Mouse (Mus musculus) heart, postnatal 10 days (tissue): ENCODE measurements at regions not wholly inside any gene's neighbourhood (a gene's known extent, or its start where the extent isn't known, plus 50 kb on each side); places are given as distances from the start of the nearest gene placed in this dataset.

Source experiments
- DNase-seq, 2 experiments: peaks; one replicate each; pipeline ENCODE4 v3.0.0; 2021
- intact Hi-C: fragments of 180-260 bp; cut with DNase I; formaldehyde crosslinking; loops from one replicate; pipeline ENCODE4 v1.15.1; 2025

DNA sequence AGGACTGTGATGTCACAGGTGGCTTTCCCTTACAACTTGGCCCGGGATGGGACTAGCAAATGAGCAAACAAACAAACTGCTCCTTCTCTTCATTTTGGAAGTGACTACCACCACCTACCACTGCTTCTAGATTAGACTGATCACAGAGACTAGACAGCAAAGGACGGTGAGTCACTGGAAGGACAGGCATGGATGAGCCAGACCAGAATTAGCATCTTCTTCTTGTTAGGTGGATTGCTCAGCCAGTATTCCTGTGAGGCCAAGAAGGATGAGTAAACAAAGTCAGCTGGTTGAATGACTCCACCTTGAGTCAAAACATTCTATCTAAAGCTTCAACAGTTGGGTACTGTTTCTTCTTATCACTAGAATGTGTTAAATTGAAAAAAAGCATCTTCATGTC lies 385.1 kb upstream of the Mon1b start:
- no peak for DNase-seq
- intact Hi-C loops = no loop called here

GRCm38 (mm10) chr8:113254076-113254475 lies 381.3 kb upstream of the Mon1b start:
- DNase-seq = no peak
- intact Hi-C loops = no loop called here

- intact Hi-C loops = no loop called here
- DNase-seq = no peak
These were observed 375.9 kb upstream of the Mon1b start for GRCm38 (mm10) chr8:113259477-113259876.

DNA sequence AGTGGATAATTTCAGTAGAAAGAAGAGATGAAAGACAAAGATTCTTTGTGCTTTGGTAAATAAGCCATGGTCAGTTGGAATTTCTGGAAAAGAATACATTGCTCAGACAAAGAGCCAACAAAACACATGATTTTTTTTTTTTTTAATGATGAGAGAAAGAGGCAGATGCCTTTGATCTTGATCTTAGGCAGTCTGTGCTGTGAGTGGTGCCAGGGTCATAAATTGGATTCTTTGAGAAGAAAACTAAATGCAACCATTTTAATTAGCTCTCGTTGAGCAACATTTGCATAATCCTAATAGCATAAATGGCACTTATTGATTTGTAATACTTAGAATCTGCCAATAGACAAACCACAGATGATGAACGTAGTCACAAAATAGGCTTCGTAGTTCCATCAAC lies 372.1 kb upstream of the Mon1b start:
- no peak for DNase-seq
- intact Hi-C loops = no loop called here

DNA sequence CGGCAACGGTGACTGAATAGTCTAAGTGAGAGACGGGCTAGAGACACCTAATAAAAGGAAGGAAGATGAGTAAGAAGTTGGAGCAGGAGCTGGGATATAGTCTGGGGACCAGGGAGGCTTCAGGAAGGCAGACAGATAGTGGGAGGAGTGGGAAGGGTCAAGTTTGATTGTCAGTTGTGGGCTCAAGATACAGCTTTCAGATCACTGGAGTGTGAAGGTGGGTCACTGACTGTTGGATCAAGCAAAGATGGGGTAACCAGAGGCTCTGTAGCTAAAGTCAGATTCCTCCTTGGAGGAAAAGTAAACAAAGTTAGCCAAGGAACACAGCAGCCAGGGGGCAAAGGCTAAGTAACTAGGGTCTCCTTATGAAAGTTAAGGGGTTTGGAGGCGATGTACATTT lies 364.1 kb upstream of the Mon1b start:
- DNase-seq = no peak
- intact Hi-C loops = no loop called here

- intact Hi-C loops = no loop called here
These were observed 335.0 kb upstream of the Mon1b start for GRCm38 (mm10) chr8:113300273-113300843.

GRCm38 (mm10) chr8:113303426-113303825 lies 332.0 kb upstream of the Mon1b start:
- intact Hi-C loops = no loop called here
- no peak for DNase-seq

More at GRCm38 (mm10) chr8:113300273-113300843, 335.0 kb upstream of the Mon1b start:
- no peak for DNase-seq

GRCm38 (mm10) chr8:113317169-113317568 lies 318.2 kb upstream of the Mon1b start:
- intact Hi-C loops = no loop called here
- peak; percentile 4 to 5 for DNase-seq

- intact Hi-C loops = no loop called here
- DNase-seq = no peak
These were observed 303.8 kb upstream of the Mon1b start for GRCm38 (mm10) chr8:113331576-113331975.

- DNase-seq = no peak
- intact Hi-C loops = no loop called here
These were observed 294.1 kb upstream of the Mon1b start for GRCm38 (mm10) chr8:113341306-113341705.

DNA sequence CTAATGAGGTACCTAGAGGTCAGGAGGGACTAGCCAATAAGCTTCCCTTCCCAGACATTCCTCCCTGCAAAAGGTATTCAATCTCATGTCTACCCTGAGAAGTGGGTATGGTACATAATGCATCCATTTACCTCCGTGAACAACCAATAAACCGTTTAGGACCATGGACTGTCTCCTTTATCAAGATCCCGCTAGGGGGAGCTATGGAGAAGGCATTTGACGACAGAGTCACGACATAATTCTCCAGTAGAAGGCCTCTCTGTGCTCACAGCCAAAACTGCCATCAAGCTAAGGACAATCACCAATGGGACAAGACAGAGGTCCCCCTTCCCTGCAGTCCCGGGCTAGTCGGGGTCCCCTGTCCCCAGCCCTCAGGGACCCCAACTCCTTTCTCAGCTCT lies 273.5 kb upstream of the Mon1b start:
- intact Hi-C loops = no loop called here
- DNase-seq = peak in 1 of 2 experiments; percentile 4

DNA sequence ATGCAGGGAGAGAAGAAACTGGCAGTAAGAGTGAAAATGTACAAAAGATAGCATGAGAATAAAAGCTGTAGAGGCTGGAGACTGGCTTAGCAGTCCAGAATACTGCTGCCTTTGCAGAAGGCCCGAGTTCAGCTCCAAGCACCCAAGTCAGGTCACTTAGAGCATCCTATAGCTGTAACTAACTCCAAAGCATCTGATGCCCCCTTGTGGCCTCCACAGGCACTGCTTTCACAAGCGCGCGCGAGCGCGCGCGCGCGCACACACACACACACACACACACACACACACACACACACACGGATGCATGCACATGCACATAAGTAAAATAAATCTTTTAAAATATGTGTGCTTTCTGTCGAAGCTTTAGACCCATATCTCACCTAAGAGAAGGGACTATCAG lies 271.2 kb upstream of the Mon1b start:
- intact Hi-C loops = no loop called here
- no peak for DNase-seq

DNA sequence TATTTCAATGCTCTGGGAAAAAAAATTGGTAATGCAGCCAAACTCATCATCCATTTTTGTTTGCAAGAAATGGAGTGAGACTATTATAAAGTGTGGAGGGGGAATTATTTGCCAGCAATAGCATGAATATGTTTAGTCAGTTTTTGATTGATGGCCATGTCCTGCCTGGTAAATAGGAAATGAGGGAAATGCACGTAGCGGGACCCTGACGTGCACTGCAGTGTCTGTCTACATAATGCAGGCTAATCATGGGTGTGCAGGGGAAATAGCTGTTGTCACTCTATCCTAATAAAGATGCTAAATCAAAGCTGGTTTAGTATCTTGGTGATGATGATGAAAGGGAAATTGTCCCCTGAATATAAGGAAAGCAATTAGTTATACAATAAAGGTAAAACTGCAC lies 251.9 kb upstream of the Mon1b start:
- intact Hi-C loops = no loop called here
- no peak for DNase-seq

DNA sequence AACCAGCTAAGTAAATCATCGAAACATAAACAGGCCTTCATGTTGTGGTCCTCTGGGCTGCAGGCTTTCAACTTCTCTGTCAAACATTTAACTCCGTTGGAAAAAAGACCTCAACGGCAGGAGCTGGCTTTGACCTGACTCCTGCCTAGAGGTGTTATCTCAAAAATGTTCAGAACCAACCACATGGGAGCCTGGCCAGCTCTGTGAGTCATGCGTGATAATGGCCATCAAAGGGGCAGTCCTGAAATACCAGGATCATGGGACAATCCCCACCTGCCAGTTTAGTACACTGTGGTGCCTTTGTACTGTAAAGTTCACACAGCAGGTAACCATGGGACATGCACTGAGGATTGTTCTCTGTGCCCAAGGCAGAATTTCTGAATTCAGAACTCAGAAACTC lies 251.4 kb upstream of the Mon1b start:
- intact Hi-C loops = no loop called here
- DNase-seq = peak; percentile 77 to 84

- intact Hi-C loops = no loop called here
- no peak for DNase-seq
These were observed 245.9 kb upstream of the Mon1b start for GRCm38 (mm10) chr8:113389504-113389903.

- intact Hi-C loops = no loop called here
- DNase-seq = no peak
These were observed 245.3 kb upstream of the Mon1b start for GRCm38 (mm10) chr8:113390038-113390437.

DNA sequence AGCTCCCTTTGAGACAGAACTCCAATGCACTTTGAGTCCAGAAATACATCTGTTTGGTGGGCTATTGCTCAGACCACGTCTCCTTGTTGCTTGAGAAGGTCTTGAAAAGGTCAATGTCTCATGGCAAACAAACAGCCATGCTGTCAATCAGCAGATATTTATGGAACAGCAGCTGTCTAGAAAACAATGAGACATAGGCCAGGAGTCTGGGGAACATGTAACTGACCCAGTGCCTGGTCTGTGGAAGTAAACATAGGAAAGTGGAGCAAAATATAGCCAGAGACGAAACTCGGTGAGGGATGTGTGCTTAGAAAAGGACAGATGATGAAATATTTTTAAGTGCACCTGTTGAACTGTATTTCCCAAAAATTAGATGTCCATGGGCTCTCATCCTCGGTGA lies 241.1 kb upstream of the Mon1b start:
- intact Hi-C loops = no loop called here
- no peak for DNase-seq

- no peak for DNase-seq
- intact Hi-C loops = no loop called here
These were observed 230.2 kb upstream of the Mon1b start for GRCm38 (mm10) chr8:113405158-113405557.

- peak in 1 of 2 experiments; percentile 23 for DNase-seq
- intact Hi-C loops = no loop called here
These were observed 216.0 kb upstream of the Mon1b start for GRCm38 (mm10) chr8:113419352-113419751.

GRCm38 (mm10) chr8:113422651-113423050 lies 212.7 kb upstream of the Mon1b start:
- intact Hi-C loops = no loop called here
- no peak for DNase-seq

DNA sequence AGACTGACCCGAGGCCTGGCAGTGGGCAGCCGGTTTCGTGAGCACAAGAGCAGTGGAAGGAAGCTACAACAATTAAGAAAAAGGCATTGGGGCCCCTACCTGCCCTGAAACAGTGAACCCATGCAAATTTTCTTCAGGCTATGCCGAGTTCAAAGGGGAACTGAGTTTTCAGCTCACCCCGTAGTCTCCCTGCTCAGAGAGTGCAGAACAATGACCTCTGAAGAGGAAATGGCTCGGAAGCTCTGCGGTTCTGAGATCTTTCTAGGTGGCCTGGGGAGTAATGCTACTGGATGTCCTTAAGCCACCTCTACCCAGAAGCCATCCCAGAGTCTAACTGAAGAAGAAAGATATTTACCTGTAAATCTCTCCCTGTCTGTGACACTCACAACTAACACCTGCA lies 196.3 kb upstream of the Mon1b start:
- DNase-seq = no peak
- intact Hi-C loops = no loop called here

GRCm38 (mm10) chr8:113454022-113454421 lies 181.4 kb upstream of the Mon1b start:
- no peak for DNase-seq
- intact Hi-C loops = no loop called here

GRCm38 (mm10) chr8:113464625-113465024 lies 170.8 kb upstream of the Mon1b start:
- intact Hi-C loops = no loop called here
- no peak for DNase-seq
